Mouse (Mus musculus) intestine, embryonic 16.5 days (tissue): ENCODE results near the gene Itgb1bp1. TPM values are rescaled to one million over a fixed set of nuclear protein-coding genes. Genes with fewer than 3 reads are reported as not detected.

Source experiments
- ATAC-seq: fragments of 200-750 bp; cut with Nextera tagmentation; 2 replicates; pipeline ENCODE4 v1.8.0; 2017; ENCODE audit warnings: moderate TSS enrichment, moderate library complexity
- H3K27ac ChIP-seq: fragments of 300-500 bp; sonication (generic); 2 replicates; pipeline ENCODE4 v1.5.1; 2014; ENCODE audit warnings: mild to moderate bottlenecking, low read length
- H3K27me3 ChIP-seq: fragments of 300-500 bp; sonication (generic); replicated peaks from 2 replicates; pipeline ENCODE4 v1.6.1; 2014; ENCODE audit warnings: low read length, control low read depth, mixed read lengths; ENCODE audit not compliant: control insufficient read depth, insufficient read depth
- H3K36me3 ChIP-seq: fragments of 300-500 bp; sonication (generic); 2 replicates; pipeline ENCODE4 v1.6.1; 2014; ENCODE audit warnings: low read length, control low read depth; ENCODE audit not compliant: control insufficient read depth, insufficient read depth
- H3K4me1 ChIP-seq: fragments of 300-500 bp; sonication (generic); 2 replicates; pipeline ENCODE4 v1.6.1; 2014; ENCODE audit warnings: low read length, control low read depth, mixed read lengths; ENCODE audit not compliant: control insufficient read depth, insufficient read depth
- H3K4me2 ChIP-seq: fragments of 300-500 bp; sonication (generic); 2 replicates; pipeline ENCODE4 v1.6.1; 2014; ENCODE audit warnings: low read depth, low read length, control low read depth
- H3K4me3 ChIP-seq: fragments of 300-500 bp; sonication (generic); 2 replicates; pipeline ENCODE4 v1.5.1; 2014; ENCODE audit warnings: mild to moderate bottlenecking, low read length
- H3K9ac ChIP-seq: fragments of 300-500 bp; sonication (generic); 2 replicates; pipeline ENCODE4 v1.6.1; 2014; ENCODE audit warnings: low read depth, low read length
- H3K9me3 ChIP-seq: fragments of 300-500 bp; sonication (generic); 2 replicates; pipeline ENCODE4 v1.6.1; 2016; ENCODE audit warnings: low read length, control low read depth; ENCODE audit not compliant: control insufficient read depth
- WGBS: fragments of 180-500 bp; shearing (Covaris S2); extraction: QIAGEN DNeasy Blood & Tissue Kit; methylation state at CpG from one replicate; pipeline ENCODE4 v1.1.7; 2014; 5-methylcytosine and 5-hydroxymethylcytosine counted together
- polyA plus RNA-seq: library from polyadenylated mRNA; unstranded; fragments of >200 nt; fragmentation: Nextera tagmentation; extraction: Ambion mirVana; gene quantifications from 2 replicates; pipeline ENCODE4 v1.2.1, GENCODE M21; 2015

The Itgb1bp1 gene
- polyA plus RNA-seq, 1 experiment from 2014 or later, result 42.5 TPM

- Histone ChIP-seq H3K9me3 (no peaks in the 10 kb centered on the region), H3K4me3 (no peak overlapping the region), H3K27ac (no peak overlapping the region), H3K4me2 (no peak overlapping the region), H3K9ac (no peak overlapping the region), H3K36me3 (0 out of 2 replicates have a peak, but pooled peaks cover 2% of the 10 kb centered on the region), H3K4me1 (peaks cover 1% of the 10 kb centered on the region; the same call in 1 of the 2 replicates), H3K27me3 (no peaks in the 10 kb centered on the region)
- ATAC-seq, result no peak
- 90% methylated on average over 4 of the region's 4 CpGs for WGBS
Measured at GRCm38 (mm10) chr12:21196420-21196819, 89.7 kb downstream of the Itgb1bp1 start.

- Histone ChIP-seq H3K9ac (no peak overlapping the region), H3K4me2 (no peak overlapping the region), H3K9me3 (no peaks in the 10 kb centered on the region), H3K36me3 (0 out of 2 replicates have a peak, but pooled peaks cover 2% of the 10 kb centered on the region), H3K27me3 (no peaks in the 10 kb centered on the region), H3K27ac (no peak overlapping the region), H3K4me1 (no peaks in the 10 kb centered on the region), H3K4me3 (no peak overlapping the region)
- 96% methylated on average over 3 of the region's 3 CpGs for WGBS
- ATAC-seq, result no peak
Measured at GRCm38 (mm10) chr12:21195497-21195896, 90.6 kb downstream of the Itgb1bp1 start.

- ATAC-seq, result no peak
- 85% methylated on average over 2 of the region's 2 CpGs for WGBS
- Histone ChIP-seq H3K27me3 (no peaks in the 10 kb centered on the region), H3K9ac (no peak overlapping the region), H3K36me3 (no peaks in the 10 kb centered on the region), H3K27ac (no peak overlapping the region), H3K4me2 (no peak overlapping the region), H3K9me3 (no peaks in the 10 kb centered on the region), H3K4me3 (no peak overlapping the region), H3K4me1 (peaks cover 10% of the 10 kb centered on the region)
Measured at GRCm38 (mm10) chr12:21191546-21191945, 94.5 kb downstream of the Itgb1bp1 start.

Other genes starting within 250 kb of the Itgb1bp1 start
- gene Cpsf3, start 893 bp downstream of the Itgb1bp1 start, polyA plus RNA-seq, result 94.2 and 105 TPM in 2 replicates
- gene Iah1, start 30.1 kb upstream of the Itgb1bp1 start, polyA plus RNA-seq, result 82.5 and 92.3 TPM in 2 replicates
- 27.6 and 28.4 TPM in 2 replicates for gene Adam17, start 87.3 kb upstream of the Itgb1bp1 start, polyA plus RNA-seq
- gene Ywhaq, start 131.4 kb upstream of the Itgb1bp1 start, polyA plus RNA-seq, result 497 and 562 TPM in 2 replicates